Mouse (Mus musculus) hindbrain, embryonic 16.5 days (tissue): ENCODE measurements at regions not wholly inside any gene's neighbourhood (a gene's known extent, or its start where the extent isn't known, plus 50 kb on each side); places are given as distances from the start of the nearest gene placed in this dataset.

Experiments
- ATAC-seq: fragments of 200-750 bp; cut with Nextera tagmentation; 2 replicates; pipeline ENCODE4 v1.8.0; 2017; ENCODE audit warnings: moderate TSS enrichment, moderate library complexity
- H3K27ac ChIP-seq: fragments of 300-500 bp; sonication (generic); 2 replicates; pipeline ENCODE4 v1.5.1; 2014; ENCODE audit warnings: low read depth, mild to moderate bottlenecking, control low read depth, low read length, moderate library complexity
- H3K27me3 ChIP-seq: fragments of 300-500 bp; sonication (generic); replicated peaks from 2 replicates; pipeline ENCODE4 v1.6.1; 2014; ENCODE audit warnings: low read length; ENCODE audit not compliant: control insufficient read depth, insufficient read depth
- H3K36me3 ChIP-seq: fragments of 300-500 bp; sonication (generic); 2 replicates; pipeline ENCODE4 v1.6.1; 2014; ENCODE audit warnings: mild to moderate bottlenecking, low read length, moderate library complexity, mixed read lengths; ENCODE audit not compliant: control insufficient read depth, insufficient read depth
- H3K4me1 ChIP-seq: fragments of 300-500 bp; sonication (generic); 2 replicates; pipeline ENCODE4 v1.6.1; 2014; ENCODE audit warnings: low read depth, low read length; ENCODE audit not compliant: control insufficient read depth, insufficient read depth
- H3K4me2 ChIP-seq: fragments of 300-500 bp; sonication (generic); 2 replicates; pipeline ENCODE4 v1.6.1; 2014; ENCODE audit warnings: mild to moderate bottlenecking, low read length, control low read depth, moderate library complexity
- H3K4me3 ChIP-seq: fragments of 300-500 bp; sonication (generic); 2 replicates; pipeline ENCODE4 v1.5.1; 2014; ENCODE audit warnings: mild to moderate bottlenecking, low read length, control low read depth, moderate library complexity
- H3K9ac ChIP-seq: fragments of 300-500 bp; sonication (generic); 2 replicates; pipeline ENCODE4 v1.6.1; 2014; ENCODE audit warnings: low read depth, mild to moderate bottlenecking, control low read depth, low read length, moderate library complexity
- H3K9me3 ChIP-seq: fragments of 300-500 bp; sonication (generic); 2 replicates; pipeline ENCODE4 v1.6.1; 2014; ENCODE audit warnings: mild to moderate bottlenecking, low read length, moderate library complexity; ENCODE audit not compliant: control insufficient read depth
- WGBS: fragments of 180-500 bp; shearing (Covaris S2); extraction: QIAGEN DNeasy Blood & Tissue Kit; methylation state at CpG from one replicate; pipeline ENCODE4 v1.1.7; 2014; 5-methylcytosine and 5-hydroxymethylcytosine counted together

DNA sequence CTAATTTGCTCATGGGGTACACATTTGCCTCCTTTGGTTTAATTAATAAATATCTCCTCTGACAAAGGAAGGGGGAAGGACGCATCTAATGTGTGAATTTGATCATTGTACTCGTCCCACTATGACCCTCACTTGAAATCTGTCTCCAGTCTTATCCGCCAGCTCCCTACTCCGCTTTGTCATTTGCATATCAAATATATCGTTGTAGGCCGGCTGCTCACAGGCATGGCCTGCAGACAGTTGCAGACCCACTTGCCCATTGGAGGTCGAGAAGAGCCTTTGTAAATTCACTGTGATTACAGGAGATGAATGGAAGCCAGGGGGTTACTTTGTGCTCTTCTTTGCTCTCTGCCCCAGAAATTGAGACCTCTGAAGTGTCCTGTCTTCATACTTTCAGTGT lies 457.5 kb upstream of the 4930412O13Rik start:
- no peak overlapping the region for H3K9ac ChIP-seq
- WGBS, result 19% methylated on average over 7 of the region's 7 CpGs

DNA sequence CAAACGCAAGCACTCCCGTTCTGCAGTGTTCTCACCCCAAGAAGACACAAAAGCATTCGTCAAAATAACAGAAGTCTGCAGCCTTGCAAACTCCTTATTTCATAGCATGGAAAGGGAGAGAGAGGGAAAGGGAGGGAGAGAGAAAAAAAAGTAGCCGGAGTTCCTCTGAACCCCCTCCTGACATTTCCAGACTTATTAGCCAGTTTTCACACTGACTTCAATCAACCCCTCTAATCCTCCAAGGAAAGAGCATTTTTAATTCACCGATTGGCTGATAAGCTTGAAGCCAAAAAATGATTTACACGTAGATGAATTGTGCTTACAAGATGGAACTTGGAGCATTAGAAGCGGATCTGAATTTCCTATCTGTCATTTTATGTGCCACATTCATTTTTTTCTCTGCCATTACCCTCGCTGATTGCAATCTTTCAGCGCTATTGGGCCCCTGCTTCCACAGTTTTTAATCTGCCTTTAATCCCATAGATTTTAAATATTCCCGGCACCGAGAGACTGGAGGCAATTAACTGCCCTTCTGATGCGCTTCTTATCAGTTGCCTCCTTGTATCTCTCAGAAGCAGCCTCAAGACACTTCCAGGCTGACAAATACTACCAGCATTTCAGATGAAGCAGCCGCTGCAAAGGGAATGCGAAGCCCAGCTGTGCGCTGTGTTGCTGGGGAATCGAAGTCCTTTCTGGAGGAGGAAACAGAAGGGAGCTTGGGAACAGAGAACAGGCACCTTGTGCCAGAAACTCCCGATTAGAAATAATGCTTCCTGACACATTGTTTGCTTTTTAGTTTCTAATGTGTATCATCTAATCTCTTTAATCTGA lies 447.7 kb upstream of the 4930412O13Rik start:
- Histone ChIP-seq H3K9me3 (no peaks in the 10 kb centered on the region), H3K9ac (0 out of 2 replicates have a peak overlapping the region, but pooled peaks have one; percentile 11), H3K4me3 (no peak overlapping the region), H3K4me1 (no peaks in the 10 kb centered on the region), H3K36me3 (no peaks in the 10 kb centered on the region), H3K27ac (no peak overlapping the region), H3K27me3 (no peaks in the 10 kb centered on the region), H3K4me2 (peak overlapping the region; percentile 40)
- 30% methylated on average over 17 of the region's 17 CpGs for WGBS
- no peak; the same call in 1 of the 2 replicates for ATAC-seq

More for the DNA sequence above, 457.5 kb upstream of the 4930412O13Rik start:
- Histone ChIP-seq H3K27ac (no peak overlapping the region), H3K9me3 (no peaks in the 10 kb centered on the region), H3K4me2 (no peak overlapping the region), H3K27me3 (no peaks in the 10 kb centered on the region), H3K4me3 (no peak overlapping the region), H3K36me3 (no peaks in the 10 kb centered on the region), H3K4me1 (no peaks in the 10 kb centered on the region)
- no peak for ATAC-seq

DNA sequence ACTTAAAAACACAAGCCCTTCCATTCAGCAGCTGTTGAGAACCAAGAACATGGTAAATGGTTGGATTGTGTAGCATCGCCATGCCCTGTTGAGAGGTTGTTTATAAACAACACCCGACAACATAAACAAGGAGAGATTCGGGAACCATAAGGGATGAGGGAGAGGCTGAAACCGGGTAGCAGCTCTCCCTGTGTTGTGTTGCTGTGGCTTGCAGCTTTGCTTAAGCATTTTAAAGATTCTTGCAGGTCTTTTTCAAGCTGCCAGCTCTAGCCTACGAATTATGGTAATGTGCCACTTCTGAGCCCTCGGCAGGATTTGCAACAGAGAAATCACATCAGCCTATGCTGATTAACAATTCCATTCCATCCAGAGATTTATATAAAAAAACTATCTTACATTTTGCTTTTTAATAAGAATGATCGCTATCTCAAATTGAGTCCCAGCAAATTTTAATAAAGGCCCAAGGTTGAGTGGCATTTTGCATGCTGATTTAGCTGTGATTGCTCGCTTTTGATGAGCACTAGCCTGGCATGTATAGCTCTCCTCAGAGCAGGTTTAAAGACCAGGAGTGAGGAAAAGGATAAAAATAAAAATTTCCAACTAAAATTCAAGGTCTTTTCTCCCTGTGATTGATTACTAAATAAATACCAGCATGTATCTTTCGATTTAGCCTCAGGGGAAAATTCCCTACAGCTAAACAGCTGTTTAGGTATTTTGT lies 445.7 kb upstream of the 4930412O13Rik start:
- Histone ChIP-seq H3K9me3 (no peaks in the 10 kb centered on the region), H3K4me2 (no peak overlapping the region), H3K27me3 (no peaks in the 10 kb centered on the region), H3K4me3 (no peak overlapping the region), H3K9ac (no peak overlapping the region), H3K27ac (no peak overlapping the region), H3K36me3 (no peaks in the 10 kb centered on the region), H3K4me1 (no peaks in the 10 kb centered on the region)
- 53% methylated on average over 9 of the region's 9 CpGs for WGBS
- peak; percentile 60 for ATAC-seq

DNA sequence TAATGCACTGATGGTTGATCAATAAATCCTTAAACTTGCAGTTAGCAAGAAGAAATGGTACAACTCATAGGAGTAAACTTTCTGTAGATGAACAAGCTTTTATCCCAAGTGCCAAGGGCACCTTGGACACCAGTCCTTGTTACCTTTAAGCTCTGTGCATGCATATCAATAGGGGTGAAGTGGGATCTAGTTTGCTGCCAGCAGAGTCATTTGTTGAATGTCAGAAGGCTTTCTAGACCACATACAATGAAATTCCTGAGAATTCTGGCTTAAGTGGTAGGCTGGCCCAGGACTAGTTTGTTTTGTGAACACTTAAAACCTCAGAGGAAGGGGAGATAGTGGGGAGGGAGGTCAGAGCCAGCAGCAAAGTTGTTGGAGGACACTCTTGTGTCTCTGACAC lies 437.9 kb upstream of the 4930412O13Rik start:
- Histone ChIP-seq H3K9me3 (no peaks in the 10 kb centered on the region), H3K4me1 (no peaks in the 10 kb centered on the region), H3K9ac (no peak overlapping the region), H3K4me2 (no peak overlapping the region), H3K36me3 (no peaks in the 10 kb centered on the region), H3K27me3 (no peaks in the 10 kb centered on the region), H3K4me3 (no peak overlapping the region), H3K27ac (no peak overlapping the region)
- ATAC-seq, result no peak

DNA sequence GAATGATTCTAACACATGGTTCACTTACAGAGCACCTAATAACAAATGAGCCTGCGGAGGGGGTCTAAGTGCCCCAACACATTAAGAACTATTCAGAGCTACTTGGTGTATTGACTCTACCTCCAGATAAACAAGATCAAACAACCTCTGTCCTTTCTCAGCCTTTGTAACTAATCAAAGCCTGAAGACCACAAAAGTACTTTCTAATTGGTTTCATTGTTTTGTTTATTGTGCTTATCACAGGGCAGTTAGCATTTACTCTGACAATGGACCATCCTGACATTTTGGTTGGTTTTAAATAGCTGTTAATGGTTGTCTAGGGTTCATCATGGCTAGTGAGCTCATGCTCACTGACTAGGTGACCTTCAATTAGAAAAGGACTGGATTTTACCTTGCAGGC lies 435.2 kb upstream of the 4930412O13Rik start:
- H3K4me3 ChIP-seq, result no peak overlapping the region
- H3K27ac ChIP-seq, result no peak overlapping the region
- H3K9me3 ChIP-seq, result no peaks in the 10 kb centered on the region
- no peaks in the 10 kb centered on the region for H3K36me3 ChIP-seq
- H3K9ac ChIP-seq, result no peak overlapping the region
- no peaks in the 10 kb centered on the region for H3K27me3 ChIP-seq
- 87% methylated on average over 1 of the region's 1 CpGs for WGBS
- H3K4me2 ChIP-seq, result no peak overlapping the region
- no peak for ATAC-seq
- no peaks in the 10 kb centered on the region for H3K4me1 ChIP-seq

DNA sequence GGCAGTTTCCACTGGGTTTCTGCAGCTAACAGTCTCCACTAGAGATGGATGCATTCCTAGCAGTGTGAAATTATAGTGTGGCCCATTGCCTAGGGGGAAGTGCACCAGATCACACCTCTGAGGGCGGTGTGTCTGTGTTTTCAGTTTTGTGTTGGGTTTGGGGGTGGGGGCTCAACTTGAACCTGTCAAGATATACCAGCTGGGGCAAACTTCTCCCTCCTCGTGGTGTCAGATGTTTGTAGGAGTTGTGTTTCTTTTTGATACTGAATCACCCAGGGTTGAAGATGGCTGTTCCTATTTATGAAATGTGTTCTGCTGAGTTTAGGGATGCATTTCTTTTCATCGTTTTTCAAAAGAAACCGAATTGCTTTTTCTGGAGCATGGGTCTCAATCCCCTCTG lies 416.6 kb upstream of the 4930412O13Rik start:
- Histone ChIP-seq H3K27ac (no peak overlapping the region), H3K27me3 (no peaks in the 10 kb centered on the region), H3K4me1 (no peaks in the 10 kb centered on the region), H3K36me3 (no peaks in the 10 kb centered on the region), H3K4me2 (no peak overlapping the region), H3K4me3 (no peak overlapping the region), H3K9me3 (no peaks in the 10 kb centered on the region), H3K9ac (no peak overlapping the region)
- no peak for ATAC-seq
- 76% methylated on average over 4 of the region's 4 CpGs for WGBS

DNA sequence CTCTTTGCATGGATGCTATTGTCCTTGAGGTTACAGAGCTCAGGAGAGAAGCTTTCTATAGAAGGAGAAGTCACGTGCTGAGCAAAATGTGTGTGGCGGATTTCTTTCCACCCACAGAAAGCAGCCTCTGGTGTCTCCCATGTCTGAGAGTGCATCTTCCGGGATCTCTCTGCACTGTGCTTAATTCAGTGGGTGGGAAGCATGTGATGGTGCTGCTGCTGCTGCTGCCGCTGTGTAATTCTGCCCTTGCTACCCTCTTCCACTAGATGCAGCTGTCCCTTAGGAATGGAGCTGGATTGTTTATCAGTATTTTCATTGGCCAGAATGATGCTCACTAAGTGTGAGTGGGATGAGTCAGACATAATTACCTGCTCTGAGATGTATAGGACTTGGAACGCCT lies 416.2 kb upstream of the 4930412O13Rik start:
- 52% methylated on average over 5 of the region's 5 CpGs for WGBS
- H3K27ac ChIP-seq, result no peak overlapping the region
- no peak overlapping the region for H3K4me3 ChIP-seq
- H3K9me3 ChIP-seq, result no peaks in the 10 kb centered on the region
- peak; percentile 75 for ATAC-seq
- no peaks in the 10 kb centered on the region for H3K4me1 ChIP-seq
- no peaks in the 10 kb centered on the region for H3K36me3 ChIP-seq
- no peak overlapping the region for H3K4me2 ChIP-seq
- H3K27me3 ChIP-seq, result no peaks in the 10 kb centered on the region
- H3K9ac ChIP-seq, result no peak overlapping the region

DNA sequence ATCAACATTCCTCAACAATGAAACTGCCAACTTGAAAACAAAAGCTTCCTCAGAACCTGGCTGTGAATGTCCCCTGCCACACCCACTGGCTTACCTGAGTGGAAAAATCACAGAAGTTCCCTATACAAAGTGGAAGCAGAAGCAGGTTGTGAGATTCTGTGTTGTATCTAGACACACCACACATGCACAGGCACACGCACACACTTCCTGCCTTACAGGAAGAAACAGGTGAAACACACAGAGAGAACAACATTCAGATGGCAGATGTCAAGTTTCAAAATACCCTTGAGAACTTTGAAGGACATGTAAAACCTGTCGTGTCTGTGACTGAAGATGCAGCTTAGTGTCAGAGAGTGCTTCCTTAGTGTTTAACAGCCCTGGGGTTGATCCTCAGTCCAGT lies 413.5 kb upstream of the 4930412O13Rik start:
- no peak for ATAC-seq
- Histone ChIP-seq H3K9ac (no peak overlapping the region), H3K4me1 (no peaks in the 10 kb centered on the region), H3K9me3 (no peaks in the 10 kb centered on the region), H3K4me3 (no peak overlapping the region), H3K36me3 (no peaks in the 10 kb centered on the region), H3K27me3 (no peaks in the 10 kb centered on the region), H3K4me2 (no peak overlapping the region), H3K27ac (no peak overlapping the region)
- 87% methylated on average over 2 of the region's 2 CpGs for WGBS

DNA sequence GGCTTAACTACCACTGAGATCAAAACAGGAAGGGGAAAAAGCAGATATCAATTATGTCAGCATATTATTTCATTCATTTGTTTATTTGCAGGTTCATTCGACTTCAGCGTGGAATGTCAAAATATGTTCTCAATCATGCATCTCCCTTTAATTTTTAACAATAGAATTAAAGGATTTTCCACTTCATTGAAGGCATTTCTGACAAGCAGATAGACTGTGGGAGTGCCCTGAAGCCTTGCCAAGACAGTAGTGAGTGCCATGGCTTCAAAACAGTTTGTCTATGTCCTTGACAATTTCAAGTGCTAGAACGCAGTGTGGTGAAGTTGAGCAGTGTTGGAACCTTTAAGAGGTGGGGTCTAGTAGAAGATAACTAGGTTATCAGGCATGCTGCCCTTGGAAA lies 412.4 kb upstream of the 4930412O13Rik start:
- no peaks in the 10 kb centered on the region for H3K36me3 ChIP-seq
- H3K27ac ChIP-seq, result no peak overlapping the region
- no peak overlapping the region for H3K9ac ChIP-seq
- no peak overlapping the region for H3K4me3 ChIP-seq
- H3K9me3 ChIP-seq, result no peaks in the 10 kb centered on the region
- no peak for ATAC-seq
- H3K4me1 ChIP-seq, result no peaks in the 10 kb centered on the region
- WGBS, result 78% methylated on average over 3 of the region's 3 CpGs
- no peak overlapping the region for H3K4me2 ChIP-seq
- H3K27me3 ChIP-seq, result no peaks in the 10 kb centered on the region
